17 mouse cellular contexts compared by ENCODE assay signal in genomic region chr2:49379222-49379805, GRCm38 (mm10).
DNase-seq lines count a peak whose midpoint lies in the region; ATAC-seq and TF ChIP-seq lines count a peak whose summit lies in the region.
"Had no signal": no experiment of that assay in that cellular context is flagged by ENCODE, and none has a peak within 500 bp of the region (broad histone marks: within the 10 kb centered on the region; RNA-seq: fewer than 3 reads in every experiment).

No protein-coding gene starts in this region.

- no peak overlapping the region for H3K4me3 ChIP-seq in cerebellum, adult 2 months (replicated peaks; ENCODE audit: insufficient read depth, low read depth, low read length)
- H3K4me3 ChIP-seq: heart, embryonic 10.5 days had no signal

- H3K4me1 ChIP-seq in cerebellum, adult 2 months (ENCODE audit: control insufficient read depth, insufficient read depth, low read length), result no peaks in the 10 kb centered on the region
- H3K4me1 ChIP-seq: heart, embryonic 10.5 days had no signal

- peak; percentile 46 for ATAC-seq in common myeloid progenitor, adult 5-6 weeks (replicated peaks; ENCODE audit: low read depth, poor library complexity, severe bottlenecking)
- ATAC-seq in activated CD4-positive, CD25-positive, alpha-beta regulatory T cell, adult 4 months, result no peak
- ATAC-seq: forebrain, embryonic 16.5 days; intestine, postnatal 0 days; liver, postnatal 0 days had no signal

- H3K27ac ChIP-seq in cerebellum, adult 2 months (ENCODE audit: insufficient read depth, low read length), result no peak overlapping the region
- H3K27ac ChIP-seq: heart, embryonic 10.5 days; hindbrain, embryonic 14.5 days had no signal

- intact Hi-C loops in left cerebral cortex, postnatal 10 days (cut with DNase I), result no loop called here

- no peak for TF ChIP-seq POLR2A in cerebellum, adult 2 months (IDR thresholded peaks at IDR 0.05; ENCODE audit: borderline replicate concordance, insufficient read depth, low read length)

- 62% methylated on average over 9 of the region's 9 CpGs for WGBS in cerebellum, adult 2 months

- no peak for TF ChIP-seq CTCF in cerebellum, adult 2 months (IDR thresholded peaks at IDR 0.05; ENCODE audit: borderline replicate concordance, insufficient read depth, low read depth, low read length)

- H3K27me3 ChIP-seq in cerebellum, adult 2 months (ENCODE audit: control insufficient read depth, insufficient read depth, low read length), result no peaks in the 10 kb centered on the region

- DNase-seq in left cerebral cortex, adult 18-20 months (ENCODE audit: low spot score in 2 of 2), result peak; percentile 45 to 52
- no peak for DNase-seq in left cerebral cortex, postnatal 10 days (ENCODE audit: extremely low spot score in 1 of 2, low spot score in 2 of 2)
- DNase-seq in layer of hippocampus, adult 11-12 months (ENCODE audit: low spot score), result peak; percentile 58
- DNase-seq in layer of hippocampus, postnatal 36 days, result peak; percentile 23 to 40
- DNase-seq in cerebellum, adult 2 months, result no peak
- DNase-seq: cerebellum, postnatal 10 days; gastrocnemius, postnatal 25 days; heart, postnatal 10 days; liver; liver, postnatal 0 days; lung, postnatal 14 days had no signal

Comparison
In these comparisons a context has a peak if more than half of its experiments do, and no peak if none do; other contexts are left out.
1. DNase-seq: peak in left cerebral cortex, adult 18-20 months (2 of 2), layer of hippocampus, adult 11-12 months (single experiment) and layer of hippocampus, postnatal 36 days (2 of 2); none in left cerebral cortex, postnatal 10 days (0 of 2) and cerebellum, adult 2 months (0 of 2).